Mouse (Mus musculus) adrenal gland, adult 18-20 months (tissue): ENCODE data around the gene Kif11. TPM values are rescaled to one million over a fixed set of nuclear protein-coding genes. Genes with fewer than 3 reads are reported as not detected.

Experiments
- DNase-seq, 2 experiments: peaks; one replicate each; pipeline ENCODE4 v3.0.0; 2021 to 2022; ENCODE audit warnings: low spot score in 2 of 2
- long read RNA-seq, 2 experiments: library from polyadenylated mRNA; stranded (forward); transcript quantifications; one replicate each; pipeline ENCODE4 v2.0.0; 2021
- total RNA-seq, 2 experiments: library from RNA; stranded (reverse); gene quantifications; 1 replicate in 1 of 2; 2 replicates in 1 of 2; pipeline ENCODE4 v1.2.3; 2021

The Kif11 gene
- under 1 TPM; 0.70 to 0.76 TPM for total RNA-seq
- long read RNA-seq, experiment 1, result 0 reads
- long read RNA-seq, experiment 2, full-length matches to known transcripts, result 1 of 1 reads
- long read RNA-seq, experiment 2, partial matches to known transcripts, result 0 of 1 reads
- long read RNA-seq, experiment 2, other reads (novel, unspliced or antisense), result 0 of 1 reads

- peak; percentile 98 to 99 for DNase-seq
These were observed at the start of gene Kif11 for GRCm38 (mm10) chr19:37375755-37376615. TSS of gene Kif11 (plus strand) at chr19:37376403.

DNA sequence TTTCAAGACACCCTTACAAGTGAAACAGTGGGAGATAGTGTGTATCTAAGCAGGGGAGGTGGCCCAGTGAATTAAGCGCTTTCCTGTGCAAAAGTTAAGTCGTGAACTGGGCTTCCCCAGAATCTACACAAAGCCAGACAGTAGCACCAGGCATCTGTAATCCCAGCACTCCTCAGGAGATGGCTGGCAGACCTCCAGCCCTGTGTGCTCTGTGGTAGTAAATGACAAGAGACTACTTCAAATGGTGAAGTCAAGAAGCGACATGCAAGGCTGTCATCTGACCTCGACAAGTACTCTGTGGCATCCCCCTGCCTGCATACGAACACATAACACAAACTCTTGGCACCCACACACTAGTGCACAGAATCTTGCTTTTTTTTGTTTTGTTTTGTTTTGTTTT, 49.0 kb upstream of the Kif11 start:
- DNase-seq, result no peak

- no peak for DNase-seq
These were observed 43.5 kb upstream of the Kif11 start for GRCm38 (mm10) chr19:37332726-37333125.

GRCm38 (mm10) chr19:37333357-37333756, 42.8 kb upstream of the Kif11 start:
- DNase-seq, result no peak

- DNase-seq, result no peak
These were observed 40.8 kb upstream of the Kif11 start for GRCm38 (mm10) chr19:37335392-37335791.

GRCm38 (mm10) chr19:37337752-37338151, 38.5 kb upstream of the Kif11 start, which contains the start of gene Ide:
TSS of gene Ide (minus strand) at chr19:37337852.
- DNase-seq, result no peak

DNA sequence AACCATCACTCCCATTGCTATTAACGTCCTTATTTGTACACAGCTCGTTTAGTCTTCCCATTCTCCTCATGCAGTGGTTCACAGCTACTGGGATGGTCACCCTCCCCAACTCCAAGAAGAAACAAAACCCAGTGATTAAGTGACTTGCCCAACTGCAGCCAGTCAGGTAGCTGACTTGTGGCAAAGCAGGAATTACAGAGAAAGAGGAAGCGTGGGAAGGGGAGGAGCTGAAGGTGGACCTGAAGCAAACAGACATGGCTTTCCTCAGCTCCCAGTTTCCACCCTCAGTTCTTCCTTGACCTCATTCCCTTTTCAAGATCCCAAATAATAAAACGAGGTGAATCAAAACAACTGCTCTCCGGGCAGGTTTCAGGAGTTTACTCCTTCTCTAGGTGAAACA, 35.7 kb upstream of the Kif11 start:
- DNase-seq, result no peak

DNA sequence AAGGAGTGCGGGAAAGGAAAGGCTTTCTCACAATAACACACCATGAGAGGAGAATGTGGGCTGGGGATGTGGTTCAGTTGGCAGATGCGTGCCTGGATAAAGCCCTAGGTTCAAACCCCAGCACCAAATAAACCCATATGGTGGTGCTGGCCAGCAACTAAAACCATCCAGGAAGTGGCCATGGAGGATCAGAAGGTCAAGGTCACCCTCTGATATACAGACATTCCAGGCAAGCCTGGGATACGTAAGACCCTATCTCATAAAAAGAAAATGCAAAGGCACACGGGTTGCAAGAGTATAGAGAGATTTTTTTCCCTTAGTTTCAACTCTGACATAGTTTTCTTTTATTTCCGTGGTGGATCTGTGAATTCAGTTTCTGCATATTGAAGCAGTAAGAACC, 35.3 kb upstream of the Kif11 start:
- DNase-seq, result no peak

- no peak for DNase-seq
These were observed 32.3 kb upstream of the Kif11 start for GRCm38 (mm10) chr19:37343899-37344298.

GRCm38 (mm10) chr19:37346258-37346657, 29.9 kb upstream of the Kif11 start:
- DNase-seq, result no peak

DNA sequence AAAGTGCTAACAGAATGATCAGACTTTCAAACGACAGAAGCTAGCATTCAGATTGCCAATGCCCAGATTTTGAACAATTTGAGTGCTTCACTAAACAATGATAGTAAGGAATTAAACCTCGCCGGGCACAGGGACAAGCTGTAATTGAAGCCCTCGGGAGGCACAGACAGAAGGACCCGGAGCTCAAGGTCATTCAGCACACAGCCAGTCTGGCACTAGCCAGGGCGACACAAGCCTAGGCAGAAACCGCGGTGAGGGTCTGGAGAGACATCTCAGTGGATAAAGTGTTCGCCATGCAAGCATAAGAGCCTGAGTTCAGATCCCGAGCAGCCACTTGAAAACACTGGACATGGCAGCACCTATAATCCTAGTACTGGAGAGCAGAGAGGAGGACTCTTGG, 27.9 kb upstream of the Kif11 start:
- DNase-seq, result no peak

DNA sequence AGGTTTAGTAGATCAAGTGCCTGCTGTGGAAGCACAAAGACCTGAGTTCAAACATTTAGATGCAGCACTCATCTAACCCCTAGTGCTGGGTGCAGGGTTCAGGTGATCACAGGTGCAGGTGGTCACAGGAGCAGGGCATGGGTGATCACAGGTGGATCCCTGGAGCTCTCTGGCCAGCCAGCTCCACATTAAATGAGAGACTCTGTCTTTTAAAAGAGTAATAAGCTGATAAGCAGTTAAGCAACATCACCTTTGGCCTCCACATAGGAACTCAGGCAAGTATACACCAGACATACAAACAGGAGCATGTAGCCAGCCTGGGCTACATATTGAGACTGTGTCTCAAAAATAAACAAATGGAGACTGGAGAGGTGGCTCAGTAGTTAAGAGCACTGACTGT, 27.3 kb upstream of the Kif11 start:
- no peak for DNase-seq

DNA sequence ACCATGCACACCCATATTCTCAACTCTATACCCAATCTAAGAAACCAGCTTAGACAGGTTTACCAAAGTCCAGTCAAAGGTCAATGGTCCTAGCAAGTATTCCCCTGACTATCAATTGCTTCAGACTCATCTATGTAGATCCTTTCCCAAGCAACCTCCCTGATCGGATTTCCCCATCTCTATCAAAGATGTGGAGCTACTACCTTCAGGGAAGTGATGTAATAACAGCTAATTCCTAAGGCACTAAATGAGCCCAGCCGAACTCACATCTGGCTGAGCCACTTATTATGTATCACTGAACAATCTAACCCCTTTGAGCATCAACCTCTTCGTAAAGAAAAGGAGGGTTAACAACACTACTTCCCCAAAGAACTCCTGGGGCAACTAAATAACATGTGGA, 23.4 kb upstream of the Kif11 start:
- DNase-seq, result no peak

DNA sequence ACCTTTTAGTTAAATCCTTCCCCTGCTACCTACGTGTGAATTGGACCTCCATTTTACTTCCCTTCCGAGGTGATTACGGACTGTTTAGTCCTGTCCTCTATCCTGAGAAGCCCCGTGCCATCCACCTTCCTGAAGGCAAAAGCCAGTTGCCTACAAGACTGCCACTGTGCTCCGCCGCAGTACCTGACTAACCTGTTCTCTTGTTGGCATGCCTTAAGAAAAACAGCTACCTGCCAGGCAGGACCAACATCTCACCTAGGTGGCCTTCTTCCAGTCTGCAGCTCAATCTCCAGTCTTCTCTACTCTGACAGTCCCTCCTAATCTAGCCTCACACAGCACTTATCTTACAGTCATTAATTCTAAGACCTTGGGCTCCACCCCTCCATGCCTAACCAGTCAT, 22.9 kb upstream of the Kif11 start:
- no peak for DNase-seq

GRCm38 (mm10) chr19:37360044-37360443, 16.2 kb upstream of the Kif11 start:
- DNase-seq, result no peak

DNA sequence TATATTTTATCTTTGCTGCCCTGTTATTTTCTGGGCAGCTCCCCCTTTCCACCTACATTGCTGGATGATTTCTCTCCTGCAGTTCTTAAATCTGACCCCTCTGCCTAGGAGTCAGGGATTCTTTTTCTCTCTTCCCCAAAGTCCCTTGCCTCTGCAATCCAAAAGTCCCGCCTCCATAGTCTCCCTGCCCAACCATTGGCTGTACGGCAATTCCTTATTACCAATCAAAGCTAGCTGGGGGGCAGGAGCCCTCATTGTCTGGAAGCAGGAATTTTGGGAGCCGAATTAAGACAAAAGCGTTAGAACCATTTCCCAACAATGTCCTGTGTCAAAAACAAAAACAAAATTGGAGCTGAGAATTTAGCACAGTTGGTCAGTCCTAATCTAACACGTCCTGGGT, 13.7 kb upstream of the Kif11 start:
- no peak for DNase-seq

DNA sequence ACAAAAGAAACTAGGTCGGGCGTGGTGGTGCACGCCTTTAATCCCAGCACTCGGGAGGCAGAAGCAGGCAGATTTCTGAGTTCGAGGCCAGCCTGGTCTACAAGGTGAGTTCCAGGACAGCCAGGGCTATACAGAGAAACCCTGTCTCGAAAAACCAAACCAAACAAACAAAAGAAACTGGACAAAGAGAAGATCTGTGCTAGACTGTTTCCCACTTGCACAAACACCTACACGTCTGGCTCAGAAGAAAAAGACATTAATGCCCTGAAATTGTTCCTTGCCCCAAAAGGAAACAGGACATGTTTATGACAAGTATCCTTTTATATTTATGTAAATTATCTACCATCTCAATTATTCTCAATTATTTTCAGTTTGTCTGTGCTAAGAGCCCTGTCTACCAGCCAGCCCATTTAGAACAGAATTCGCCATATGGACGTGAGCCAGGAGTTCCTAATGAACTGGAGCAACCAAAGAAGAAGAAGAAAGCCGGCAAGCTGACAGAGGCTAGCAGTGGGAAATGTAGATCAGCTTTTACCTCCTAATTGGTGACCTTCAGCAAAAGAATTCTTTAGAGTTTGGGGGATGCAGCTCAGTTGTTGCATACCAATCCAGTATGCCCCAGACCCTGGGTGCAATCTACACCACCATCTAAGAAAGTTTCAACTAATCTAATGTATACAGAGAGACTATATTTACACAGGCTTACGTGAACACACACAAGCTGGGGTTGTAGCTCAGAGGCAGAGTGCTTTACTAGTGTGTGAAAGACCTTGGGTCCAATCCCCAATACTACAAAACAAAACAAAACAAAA, 12.9 kb upstream of the Kif11 start:
- DNase-seq, result no peak

GRCm38 (mm10) chr19:37368990-37369389, 7.2 kb upstream of the Kif11 start:
- no peak for DNase-seq

- DNase-seq, result no peak
These were observed 6.3 kb upstream of the Kif11 start for GRCm38 (mm10) chr19:37369921-37370320.

DNA sequence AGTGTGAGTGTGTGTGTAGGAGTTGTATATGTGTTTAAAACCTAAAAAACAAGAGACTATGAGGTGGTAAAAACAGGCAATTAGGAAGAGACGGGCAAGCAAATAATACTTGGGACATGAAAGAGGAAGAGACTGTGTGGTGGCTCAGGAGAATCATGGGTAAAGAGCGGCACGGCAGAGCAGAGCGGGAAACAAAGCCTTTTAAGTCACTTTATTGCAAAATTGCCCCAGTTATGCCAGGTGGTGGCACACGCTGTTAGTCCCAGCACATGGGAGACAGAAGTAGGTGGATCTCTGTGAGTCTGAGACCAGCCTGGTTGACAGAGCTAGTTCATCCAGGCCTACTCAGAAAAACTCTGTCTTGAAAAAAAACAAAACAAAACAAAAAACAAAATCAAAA, 5.8 kb upstream of the Kif11 start:
- no peak for DNase-seq

- DNase-seq, result no peak
These were observed 1.1 kb upstream of the Kif11 start for GRCm38 (mm10) chr19:37374941-37375754.
